Mouse (Mus musculus) lung, embryonic 14.5 days (tissue): ENCODE measurements around the gene Akr7a5. TPM values are rescaled to one million over a fixed set of nuclear protein-coding genes. Genes with fewer than 3 reads are reported as not detected.

ENCODE experiments used
- ATAC-seq: fragments of 200-750 bp; cut with Nextera tagmentation; 2 replicates; pipeline ENCODE4 v1.8.0; 2017; ENCODE audit warnings: mild to moderate bottlenecking, moderate TSS enrichment, moderate library complexity; ENCODE audit not compliant: insufficient read depth
- DNase-seq: peaks from one replicate; pipeline ENCODE4 v3.0.0-alpha.2; 2015
- H3K27ac ChIP-seq: fragments of 300-500 bp; sonication (generic); 2 replicates; pipeline ENCODE4 v1.5.1; 2014; ENCODE audit warnings: low read depth, mild to moderate bottlenecking, moderate library complexity
- H3K27me3 ChIP-seq: fragments of 300-500 bp; sonication (generic); 2 replicates; pipeline ENCODE4 v1.6.1; 2014; ENCODE audit warnings: low read length, control low read depth; ENCODE audit not compliant: insufficient read depth
- H3K36me3 ChIP-seq: fragments of 300-500 bp; sonication (generic); 2 replicates; pipeline ENCODE4 v1.6.1; 2014; ENCODE audit warnings: control low read depth; ENCODE audit not compliant: insufficient read depth
- H3K4me1 ChIP-seq: fragments of 300-500 bp; sonication (generic); 2 replicates; pipeline ENCODE4 v1.6.1; 2014; ENCODE audit warnings: antibody characterized with exemption, control low read depth; ENCODE audit not compliant: insufficient read depth
- H3K4me2 ChIP-seq: fragments of 300-500 bp; sonication (generic); 2 replicates; pipeline ENCODE4 v1.6.1; 2014; ENCODE audit warnings: mild to moderate bottlenecking
- H3K4me3 ChIP-seq: fragments of 300-500 bp; sonication (generic); 2 replicates; pipeline ENCODE4 v1.5.1; 2014; ENCODE audit warnings: low read depth, low read length
- H3K9ac ChIP-seq: fragments of 300-500 bp; sonication (generic); 2 replicates; pipeline ENCODE4 v1.6.1; 2014
- H3K9me3 ChIP-seq: fragments of 300-500 bp; sonication (generic); 2 replicates; pipeline ENCODE4 v1.6.1; 2016; ENCODE audit warnings: low read depth, low read length, control low read depth
- CTCF ChIP-seq: IDR thresholded peaks from 2 replicates; pipeline ENCODE4 v1.5.1; 2016; ENCODE audit warnings: antibody characterized with exemption, low read depth
- WGBS: fragments of 180-500 bp; shearing (Covaris S2); extraction: QIAGEN DNeasy Blood & Tissue Kit; methylation state at CpG from one replicate; pipeline ENCODE4 v1.1.7; 2014; 5-methylcytosine and 5-hydroxymethylcytosine counted together
- polyA plus RNA-seq: library from polyadenylated mRNA; unstranded; fragments of >200 nt; fragmentation: Nextera tagmentation; extraction: Ambion mirVana; gene quantifications from 2 replicates; pipeline ENCODE4 v1.2.1, GENCODE M21; 2014

Akr7a5 gene
- polyA plus RNA-seq, 1 experiment from 2014 or later, result 101 TPM

DNA sequence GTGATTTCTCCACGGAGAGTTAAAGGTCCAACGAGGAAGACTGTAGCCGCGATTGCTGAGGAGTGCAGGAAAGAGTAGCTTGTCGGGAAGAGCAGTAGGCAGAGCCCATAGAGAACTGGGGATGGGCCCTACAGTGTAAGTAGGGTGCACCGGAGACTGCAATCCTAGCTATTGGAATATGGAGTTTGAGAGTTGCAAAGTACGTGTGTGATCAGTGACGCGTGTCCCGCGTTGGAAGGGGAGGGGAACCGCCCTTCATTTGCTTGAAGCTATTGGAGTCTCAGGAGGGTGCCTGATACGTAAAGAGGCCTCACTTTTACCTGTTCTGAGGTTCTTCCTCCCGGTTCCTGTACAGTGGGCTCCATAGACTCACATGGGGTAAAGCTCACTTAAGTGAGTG, 1.2 kb downstream of the Akr7a5 start:
- Histone ChIP-seq H3K4me1 (no peaks in the 10 kb centered on the region), H3K27ac (no peak overlapping the region), H3K4me3 (peak overlapping the region; percentile 93), H3K9ac (peak overlapping the region; percentile 83), H3K27me3 (no peaks in the 10 kb centered on the region), H3K4me2 (peak overlapping the region; percentile 97), H3K9me3 (no peaks in the 10 kb centered on the region), H3K36me3 (peaks cover 18% of the 10 kb centered on the region; the same call in 1 of the 2 replicates)
- TF ChIP-seq CTCF, result no peak
- ATAC-seq, result no peak
- DNase-seq, result no peak
- 20% methylated on average over 14 of the region's 14 CpGs for WGBS

DNA sequence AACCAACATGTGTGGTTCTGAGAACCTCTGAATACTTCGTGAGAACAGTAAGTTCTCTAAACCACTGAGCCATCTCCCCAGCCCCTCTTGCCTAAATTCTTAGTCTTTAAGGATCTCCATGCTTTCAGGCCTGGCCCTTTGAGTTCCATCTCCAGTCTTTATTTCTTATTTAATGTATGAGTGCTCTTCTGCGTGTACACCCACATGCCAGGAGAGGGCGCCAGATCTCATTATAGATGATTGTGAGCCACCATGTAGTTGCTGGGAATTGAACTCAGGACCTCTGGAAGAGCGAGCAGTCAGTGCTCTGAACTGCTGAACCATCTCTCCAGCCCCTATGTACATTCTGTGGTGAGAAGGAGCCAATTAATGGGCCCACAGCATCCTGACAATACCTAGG, 2.1 kb downstream of the Akr7a5 start:
- WGBS, result 56% methylated on average over 4 of the region's 4 CpGs
- DNase-seq (peak; percentile 63), ATAC-seq (no peak)
- H3K9ac ChIP-seq, result no peak overlapping the region
- H3K4me2 ChIP-seq, result 0 out of 2 replicates have a peak overlapping the region, but pooled peaks have one; percentile 97
- no peaks in the 10 kb centered on the region for H3K4me1 ChIP-seq
- H3K27me3 ChIP-seq, result no peaks in the 10 kb centered on the region
- H3K4me3 ChIP-seq, result no peak overlapping the region
- no peaks in the 10 kb centered on the region for H3K9me3 ChIP-seq
- H3K27ac ChIP-seq, result no peak overlapping the region
- peaks cover 26% of the 10 kb centered on the region; the same call in 1 of the 2 replicates for H3K36me3 ChIP-seq
- peak; percentile 59 for TF ChIP-seq CTCF

DNA sequence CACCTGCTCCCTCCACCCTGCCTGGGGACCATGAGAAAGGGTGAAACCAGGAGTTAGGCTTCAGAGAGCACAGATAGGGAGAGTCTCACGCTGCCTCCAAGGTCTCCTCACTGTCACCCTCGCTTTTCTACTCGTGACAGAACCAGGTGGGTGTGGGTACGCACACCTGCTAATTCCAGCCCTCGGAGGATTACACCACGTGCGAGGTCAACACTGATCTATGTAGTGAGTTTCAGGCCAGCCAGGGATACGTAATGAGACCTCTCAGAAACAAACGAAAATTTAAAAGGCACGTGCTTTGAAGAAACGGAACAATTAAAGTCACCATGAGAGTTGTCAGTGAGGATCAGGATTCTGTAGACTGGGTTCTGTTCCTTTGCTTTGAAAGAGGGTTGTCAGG, 7.9 kb downstream of the Akr7a5 start:
- WGBS, result 88% methylated on average over 11 of the region's 11 CpGs
- Histone ChIP-seq H3K27ac (no peak overlapping the region), H3K4me1 (no peaks in the 10 kb centered on the region), H3K9me3 (no peaks in the 10 kb centered on the region), H3K27me3 (no peaks in the 10 kb centered on the region), H3K36me3 (peaks cover 41% of the 10 kb centered on the region), H3K4me2 (no peak overlapping the region), H3K9ac (no peak overlapping the region), H3K4me3 (no peak overlapping the region)
- DNase-seq (no peak), ATAC-seq (no peak)
- no peak for TF ChIP-seq CTCF

DNA sequence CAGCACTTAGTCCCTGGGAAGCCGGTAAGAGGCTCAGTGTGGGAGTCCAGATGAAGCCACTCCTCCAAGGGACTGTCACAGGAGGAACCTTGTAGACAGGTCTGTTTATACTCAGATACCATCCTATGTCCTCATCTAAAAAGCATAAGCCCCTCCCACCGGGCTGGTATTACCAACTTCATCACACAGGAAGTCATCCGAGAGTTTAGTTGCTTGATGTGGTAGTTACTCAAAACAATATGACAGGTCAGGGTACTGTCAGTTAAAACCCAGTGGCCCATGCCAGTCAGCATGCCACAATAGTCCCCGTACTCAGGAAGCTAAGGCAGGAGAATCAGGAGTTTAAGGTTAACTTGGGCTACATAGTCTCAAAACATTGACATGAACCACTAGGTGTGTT, 9.2 kb downstream of the Akr7a5 start:
- peaks cover 39% of the 10 kb centered on the region for H3K36me3 ChIP-seq
- H3K9me3 ChIP-seq, result no peaks in the 10 kb centered on the region

DNA sequence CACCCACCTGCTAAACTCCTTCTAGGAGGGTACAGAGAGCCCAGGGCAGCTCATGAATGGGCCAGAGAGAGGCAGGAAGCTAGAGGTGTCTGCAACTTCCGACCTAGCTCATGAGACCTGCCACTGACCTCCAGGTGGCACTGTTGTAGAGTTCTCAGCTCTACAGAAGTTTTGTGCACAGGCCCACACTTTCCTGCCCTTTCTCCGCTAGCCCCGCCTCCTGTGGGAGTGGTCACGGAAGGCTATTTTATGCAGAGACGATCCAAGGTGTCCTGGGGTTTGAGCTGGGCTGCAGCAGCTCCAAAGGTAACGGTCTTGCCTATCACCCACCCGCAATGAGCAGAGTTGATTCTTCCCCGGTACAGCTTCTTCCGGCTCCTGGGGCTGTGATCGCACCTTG, 20.1 kb downstream of the Akr7a5 start:
- H3K27me3 ChIP-seq, result no peaks in the 10 kb centered on the region
- DNase-seq, result peak; percentile 89
- peak overlapping the region; percentile 50 for H3K4me2 ChIP-seq
- H3K27ac ChIP-seq, result no peak overlapping the region
- no peak overlapping the region; the same call in 1 of the 2 replicates for H3K9ac ChIP-seq
- H3K9me3 ChIP-seq, result no peaks in the 10 kb centered on the region
- TF ChIP-seq CTCF, result peak; percentile 76
- peak; percentile 83 for ATAC-seq
- peak overlapping the region; percentile 16; the same call in 1 of the 2 replicates for H3K4me3 ChIP-seq
- 8% methylated on average over 10 of the region's 10 CpGs for WGBS
- no peaks in the 10 kb centered on the region for H3K4me1 ChIP-seq
- H3K36me3 ChIP-seq, result no peaks in the 10 kb centered on the region

More for the DNA sequence above, 9.2 kb downstream of the Akr7a5 start:
- Histone ChIP-seq H3K27me3 (no peaks in the 10 kb centered on the region), H3K27ac (no peak overlapping the region), H3K4me3 (no peak overlapping the region), H3K4me1 (no peaks in the 10 kb centered on the region), H3K9ac (no peak overlapping the region), H3K4me2 (no peak overlapping the region)
- DNase-seq (no peak), ATAC-seq (no peak)
- no peak for TF ChIP-seq CTCF
- WGBS, result 86% methylated on average over 4 of the region's 4 CpGs

DNA sequence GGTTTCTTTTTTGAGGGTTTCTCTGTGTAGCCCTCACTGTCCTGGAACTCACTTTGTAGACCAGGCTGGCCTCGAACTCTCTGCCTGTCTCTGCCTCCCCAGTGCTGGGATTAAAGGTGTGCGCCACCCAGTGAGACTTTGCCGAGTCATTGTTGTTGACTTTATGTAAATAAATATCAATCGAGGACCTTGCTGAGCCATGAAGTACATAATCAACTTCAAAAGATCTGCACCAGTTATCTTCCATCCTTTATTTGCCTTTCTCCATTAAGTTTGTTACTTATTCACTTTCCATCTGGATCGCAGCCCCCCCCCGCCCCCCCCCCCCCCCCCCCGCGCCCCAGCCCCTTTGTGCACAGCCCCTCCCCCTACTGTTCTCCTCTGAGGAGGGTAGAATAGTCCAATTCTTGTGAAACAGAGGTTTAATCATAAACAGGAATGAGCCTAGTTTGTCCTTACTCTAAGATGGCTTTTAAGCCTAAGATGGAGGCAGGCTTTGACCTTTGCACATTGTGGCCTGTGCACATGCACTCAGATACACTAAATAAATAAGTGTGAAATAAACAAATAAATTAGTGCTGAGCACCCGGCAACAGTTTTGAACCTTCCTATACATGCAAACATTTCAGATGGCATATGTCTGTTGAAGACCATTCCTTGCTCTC, 24.2 kb downstream of the Akr7a5 start:
- Histone ChIP-seq H3K36me3 (no peaks in the 10 kb centered on the region), H3K27me3 (peaks cover 3% of the 10 kb centered on the region; the same call in 1 of the 2 replicates), H3K27ac (peak overlapping the region; percentile 30; the same call in 1 of the 2 replicates), H3K9ac (no peak overlapping the region), H3K4me3 (no peak overlapping the region), H3K9me3 (no peaks in the 10 kb centered on the region), H3K4me1 (no peaks in the 10 kb centered on the region), H3K4me2 (no peak overlapping the region)
- ATAC-seq (no peak), DNase-seq (no peak)
- 53% methylated on average over 6 of the region's 9 CpGs for WGBS
- TF ChIP-seq CTCF, result no peak

DNA sequence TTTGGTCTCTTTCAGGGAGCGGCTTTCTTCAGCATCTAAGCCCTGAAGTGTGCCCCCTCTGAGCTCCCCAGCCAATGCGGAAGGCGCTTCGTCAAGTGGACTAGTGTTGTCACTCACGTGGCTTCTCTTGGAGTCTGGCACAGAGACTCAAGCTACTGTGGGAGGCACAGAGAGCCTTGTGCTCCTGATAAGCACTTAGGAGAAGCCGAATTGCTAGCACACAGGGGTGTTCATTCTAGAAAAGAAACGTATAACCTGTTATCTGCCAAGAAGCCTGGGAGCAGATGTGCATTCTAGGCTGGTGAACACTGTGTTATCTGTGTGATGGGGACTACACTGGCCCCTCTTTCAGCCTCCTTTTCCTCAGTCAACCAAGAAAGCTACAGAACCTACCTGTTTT, 25.0 kb downstream of the Akr7a5 start:
- WGBS, result 43% methylated on average over 7 of the region's 7 CpGs
- peaks cover 3% of the 10 kb centered on the region; the same call in 1 of the 2 replicates for H3K27me3 ChIP-seq
- DNase-seq (no peak), ATAC-seq (no peak; the same call in 1 of the 2 replicates)
- peak overlapping the region; percentile 30; the same call in 1 of the 2 replicates for H3K27ac ChIP-seq
- no peaks in the 10 kb centered on the region for H3K4me1 ChIP-seq
- H3K4me2 ChIP-seq, result no peak overlapping the region
- H3K36me3 ChIP-seq, result no peaks in the 10 kb centered on the region
- no peak for TF ChIP-seq CTCF
- no peak overlapping the region for H3K9ac ChIP-seq
- no peak overlapping the region for H3K4me3 ChIP-seq
- no peaks in the 10 kb centered on the region for H3K9me3 ChIP-seq
